Mouse (Mus musculus) embryonic facial prominence, embryonic 12.5 days (tissue): Measurements from ENCODE around the gene Olfr194. TPM values are rescaled to one million over a fixed set of nuclear protein-coding genes. Genes with fewer than 3 reads are reported as not detected.
"Not testable (repeated sequence)": the region's sequence is repeated elsewhere in the genome, so short reads cannot be mapped to it uniquely, and the experiment has no call there.

Source experiments
- ATAC-seq: fragments of 200-750 bp; cut with Nextera tagmentation; 2 replicates; pipeline ENCODE4 v1.8.0; 2017; ENCODE audit not compliant: insufficient number of reproducible peaks, insufficient read depth, low FRiP score, low TSS enrichment
- H3K27ac ChIP-seq: fragments of 300-500 bp; sonication (generic); 2 replicates; pipeline ENCODE4 v1.5.1; 2016; ENCODE audit warnings: mild to moderate bottlenecking
- H3K27me3 ChIP-seq: fragments of 300-500 bp; sonication (generic); 2 replicates; pipeline ENCODE4 v1.6.1; 2016; ENCODE audit warnings: mild to moderate bottlenecking, moderate library complexity
- H3K36me3 ChIP-seq: fragments of 300-500 bp; sonication (generic); 2 replicates; pipeline ENCODE4 v1.6.1; 2016; ENCODE audit warnings: mild to moderate bottlenecking
- H3K4me1 ChIP-seq: fragments of 300-500 bp; sonication (generic); 2 replicates; pipeline ENCODE4 v1.6.1; 2016
- H3K4me2 ChIP-seq: fragments of 300-500 bp; sonication (generic); replicated peaks from 2 replicates; pipeline ENCODE4 v1.6.1; 2016; ENCODE audit warnings: mild to moderate bottlenecking, moderate library complexity
- H3K4me3 ChIP-seq: fragments of 300-500 bp; sonication (generic); 2 replicates; pipeline ENCODE4 v1.5.1; 2016; ENCODE audit warnings: mild to moderate bottlenecking
- H3K9ac ChIP-seq: fragments of 300-500 bp; sonication (generic); 2 replicates; pipeline ENCODE4 v1.6.1; 2016; ENCODE audit warnings: mild to moderate bottlenecking, moderate library complexity
- H3K9me3 ChIP-seq: fragments of 300-500 bp; sonication (generic); 2 replicates; pipeline ENCODE4 v1.6.1; 2016; ENCODE audit warnings: mild to moderate bottlenecking, moderate library complexity
- WGBS: fragments of 180-500 bp; shearing (Covaris S2); methylation state at CpG from one replicate; pipeline ENCODE4 v1.1.7; 2016; 5-methylcytosine and 5-hydroxymethylcytosine counted together
- polyA plus RNA-seq: library from polyadenylated mRNA; unstranded; fragments of >200 nt; fragmentation: Nextera tagmentation; extraction: Ambion mirVana; gene quantifications from 2 replicates; pipeline ENCODE4 v1.2.1, GENCODE M21; 2016

Olfr194 gene
- not detected in 2 replicates for polyA plus RNA-seq

DNA sequence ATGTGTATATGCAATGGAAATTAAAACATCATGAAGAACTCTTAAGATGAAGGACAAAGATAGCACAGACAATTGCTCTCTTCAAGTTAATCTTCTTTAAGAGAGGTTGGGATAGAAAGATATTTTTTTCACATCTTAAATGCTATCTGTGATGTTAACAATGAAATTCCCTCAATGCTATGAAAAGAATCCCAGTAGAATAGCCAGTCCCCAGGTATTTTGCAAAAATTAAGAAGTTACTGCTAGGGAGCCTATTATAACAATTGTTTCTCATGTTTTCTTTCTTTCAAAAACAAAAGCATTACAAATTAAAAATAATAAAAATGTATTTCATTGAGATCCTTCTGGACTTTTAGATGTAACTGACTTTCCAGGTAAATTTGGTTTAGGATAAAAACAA, at the start of gene Olfr194:
Gene Olfr194 (minus strand): TSS at position 101 of the 400 bp plus-strand sequence.
- Histone ChIP-seq H3K4me2 (no peak within 1 kb of the TSS), H3K27me3 (no peaks in the 10 kb centered on the region), H3K9ac (no peak within 1 kb of the TSS), H3K9me3 (no peaks in the 10 kb centered on the region), H3K36me3 (no peaks in the 10 kb centered on the region), H3K4me1 (no peaks in the 10 kb centered on the region), H3K27ac (no peak within 1 kb of the TSS), H3K4me3 (no peak within 1 kb of the TSS)
- ATAC-seq: no peak

GRCm38 (mm10) chr16:59170354-59170753, 49.5 kb upstream of the Olfr194 start, which contains the start of gene Olfr196:
Gene Olfr196 (minus strand): TSS chr16:59170454.
- Histone ChIP-seq H3K27me3 (no peaks in the 10 kb centered on the region), H3K9me3 (no peaks in the 10 kb centered on the region), H3K27ac (no peak within 1 kb of the TSS), H3K36me3 (no peaks in the 10 kb centered on the region), H3K9ac (no peak within 1 kb of the TSS), H3K4me1 (no peaks in the 10 kb centered on the region), H3K4me3 (no peak within 1 kb of the TSS), H3K4me2 (no peak within 1 kb of the TSS)
- WGBS: 78% methylated on average over 3 of the region's 3 CpGs
- ATAC-seq: no peak

DNA sequence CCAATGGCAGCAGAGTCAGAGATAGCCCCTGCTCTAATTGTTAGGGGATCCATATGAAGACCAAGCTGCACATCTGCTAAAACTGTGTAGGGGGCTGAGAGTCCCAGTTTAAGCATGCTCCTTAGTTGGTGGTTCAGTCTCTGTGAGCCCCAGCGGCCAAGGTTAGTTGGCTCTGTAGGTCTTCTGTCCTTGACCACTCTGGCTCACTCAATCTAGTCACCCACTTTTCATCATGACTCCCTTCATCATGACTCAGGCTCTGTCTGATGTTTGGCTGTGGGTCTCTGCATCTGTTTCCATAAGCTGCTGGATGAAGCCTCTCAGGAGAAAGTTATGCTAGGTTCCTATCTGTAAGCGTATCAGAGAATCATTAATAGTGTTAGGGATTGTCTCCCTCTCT, 31.1 kb upstream of the Olfr194 start:
- Histone ChIP-seq H3K27me3 (no peaks in the 10 kb centered on the region), H3K4me2 (no peak overlapping the region), H3K36me3 (no peaks in the 10 kb centered on the region), H3K4me1 (no peaks in the 10 kb centered on the region), H3K27ac (no peak overlapping the region), H3K9ac (no peak overlapping the region), H3K9me3 (no peaks in the 10 kb centered on the region), H3K4me3 (no peak overlapping the region)
- WGBS: 80% methylated on average over 2 of the region's 2 CpGs
- ATAC-seq: no peak

DNA sequence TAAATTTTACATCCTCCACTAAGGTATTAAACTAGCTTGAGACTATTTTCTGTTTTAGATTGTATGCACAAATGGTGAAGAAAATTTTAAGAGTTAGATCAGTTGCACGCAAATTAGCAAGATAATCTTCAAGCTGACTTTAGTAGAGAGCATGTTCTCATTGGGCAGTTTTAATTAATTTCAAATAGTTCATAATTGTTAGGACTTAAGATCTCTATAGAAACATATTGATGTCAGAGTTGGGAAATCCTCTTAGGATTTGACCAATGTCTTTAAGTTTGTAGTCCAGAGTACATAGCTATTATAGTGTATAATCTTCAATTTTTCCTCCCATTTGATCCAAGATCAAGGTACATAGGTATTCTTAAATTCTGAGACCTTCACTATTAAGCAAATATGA, 25.9 kb upstream of the Olfr194 start, which contains the start of gene Olfr195:
Gene Olfr195 (plus strand): TSS at position 301 of the 400 bp plus-strand sequence.
- WGBS: 89% methylated on average over 1 of the region's 1 CpGs

GRCm38 (mm10) chr16:59141105-59141504, 20.2 kb upstream of the Olfr194 start:
- Histone ChIP-seq H3K9ac (no peak overlapping the region), H3K4me3 (no peak overlapping the region), H3K9me3 (no peaks in the 10 kb centered on the region; the same call in 1 of the 2 replicates), H3K4me2 (no peak overlapping the region), H3K36me3 (no peaks in the 10 kb centered on the region), H3K27ac (no peak overlapping the region), H3K4me1 (no peaks in the 10 kb centered on the region), H3K27me3 (no peaks in the 10 kb centered on the region)
- ATAC-seq: no peak

More for the DNA sequence above, 25.9 kb upstream of the Olfr194 start, which contains the start of gene Olfr195:
- ATAC-seq: no peak
- H3K9ac ChIP-seq: no peak within 1 kb of the TSS
- no peak within 1 kb of the TSS for H3K4me3 ChIP-seq
- H3K9me3 ChIP-seq: no peaks in the 10 kb centered on the region; the same call in 1 of the 2 replicates
- H3K4me2 ChIP-seq: no peak within 1 kb of the TSS
- no peaks in the 10 kb centered on the region for H3K36me3 ChIP-seq
- no peaks in the 10 kb centered on the region for H3K27me3 ChIP-seq
- no peak within 1 kb of the TSS for H3K27ac ChIP-seq
- no peaks in the 10 kb centered on the region for H3K4me1 ChIP-seq

- H3K27me3 ChIP-seq: no peaks in the 10 kb centered on the region
- no peaks in the 10 kb centered on the region for H3K4me1 ChIP-seq
- H3K9me3 ChIP-seq: no peaks in the 10 kb centered on the region
- H3K9ac ChIP-seq: no peak overlapping the region
- ATAC-seq: no peak
- no peak overlapping the region for H3K4me3 ChIP-seq
- no peak overlapping the region for H3K27ac ChIP-seq
- no peak overlapping the region for H3K4me2 ChIP-seq
- no peaks in the 10 kb centered on the region for H3K36me3 ChIP-seq
- WGBS: 77% methylated on average over 1 of the region's 1 CpGs
Measured at GRCm38 (mm10) chr16:59130740-59131139, 9.9 kb upstream of the Olfr194 start.

GRCm38 (mm10) chr16:59111781-59112180, 9.1 kb downstream of the Olfr194 start, which contains the start of gene Olfr193:
Gene Olfr193 (minus strand): TSS chr16:59111881.
- no peaks in the 10 kb centered on the region for H3K4me1 ChIP-seq
- no peak within 1 kb of the TSS for H3K9ac ChIP-seq
- no peaks in the 10 kb centered on the region for H3K27me3 ChIP-seq
- H3K27ac ChIP-seq: no peak within 1 kb of the TSS
- H3K4me2 ChIP-seq: no peak within 1 kb of the TSS
- H3K4me3 ChIP-seq: no peak within 1 kb of the TSS
- no peak for ATAC-seq
- WGBS: 88% methylated on average over 1 of the region's 1 CpGs
- no peaks in the 10 kb centered on the region for H3K36me3 ChIP-seq
- H3K9me3 ChIP-seq: no peaks in the 10 kb centered on the region

DNA sequence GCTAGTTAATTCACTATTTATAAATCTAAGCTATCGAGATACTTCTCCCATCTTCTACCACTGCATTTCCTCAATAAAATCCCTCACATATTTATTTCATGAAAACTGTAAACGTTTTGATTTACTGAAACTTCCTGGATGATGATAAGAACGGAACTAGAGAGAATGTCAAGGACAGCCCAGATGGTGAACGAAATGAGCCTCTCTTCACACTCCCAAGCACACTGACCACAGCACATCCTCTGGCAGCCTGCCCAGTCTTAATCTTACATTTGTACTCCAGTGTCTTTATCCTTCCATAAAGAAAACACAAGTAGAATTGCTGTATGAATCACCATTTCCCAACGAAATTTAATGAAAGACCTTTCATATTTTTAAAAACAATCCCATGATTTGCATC, 12.3 kb downstream of the Olfr194 start:
- H3K4me3 ChIP-seq, H3K4me2 ChIP-seq, H3K9ac ChIP-seq, ATAC-seq, H3K9me3 ChIP-seq, H3K4me1 ChIP-seq, H3K27me3 ChIP-seq, H3K36me3 ChIP-seq, H3K27ac ChIP-seq: not testable (repeated sequence)
- WGBS: 79% methylated on average over 5 of the region's 5 CpGs

DNA sequence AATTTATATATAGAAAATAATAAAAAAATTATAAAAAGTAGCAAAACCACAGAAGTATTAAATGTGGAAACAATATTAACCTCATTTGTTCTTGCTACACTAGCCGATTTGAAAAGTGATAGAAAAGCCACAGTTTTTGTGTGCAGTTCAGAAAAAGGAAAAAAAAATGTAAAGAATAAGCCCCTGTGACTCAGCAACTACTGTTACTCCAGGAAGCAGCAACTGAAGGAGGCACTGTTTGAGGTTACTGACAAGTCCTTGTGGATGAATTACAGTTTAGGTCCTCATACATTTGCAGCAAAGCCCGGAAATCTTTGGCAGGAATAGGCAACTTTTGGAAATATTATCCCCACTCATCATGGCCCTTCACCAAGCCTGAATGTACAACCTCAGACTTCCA, 15.6 kb downstream of the Olfr194 start:
- Histone ChIP-seq H3K27ac (no peak overlapping the region), H3K4me1 (no peaks in the 10 kb centered on the region), H3K4me2 (no peak overlapping the region), H3K9ac (no peak overlapping the region), H3K4me3 (no peak overlapping the region), H3K27me3 (no peaks in the 10 kb centered on the region), H3K9me3 (no peaks in the 10 kb centered on the region), H3K36me3 (no peaks in the 10 kb centered on the region)
- no peak for ATAC-seq
- WGBS: 72% methylated on average over 2 of the region's 2 CpGs

- WGBS: 47% methylated on average over 1 of the region's 1 CpGs
Measured at GRCm38 (mm10) chr16:59089722-59090121, 31.1 kb downstream of the Olfr194 start, which contains the start of gene Olfr191. Gene Olfr191 (minus strand): TSS chr16:59089822.

GRCm38 (mm10) chr16:59081113-59081512, 39.8 kb downstream of the Olfr194 start:
- H3K9me3 ChIP-seq, H3K27me3 ChIP-seq, H3K4me3 ChIP-seq, H3K4me1 ChIP-seq, H3K4me2 ChIP-seq, H3K36me3 ChIP-seq, H3K27ac ChIP-seq, H3K9ac ChIP-seq, ATAC-seq: not testable (repeated sequence)
- 85% methylated on average over 2 of the region's 2 CpGs for WGBS

More at GRCm38 (mm10) chr16:59089722-59090121, 31.1 kb downstream of the Olfr194 start, which contains the start of gene Olfr191:
- not testable (repeated sequence) for H3K4me3 ChIP-seq, H3K27ac ChIP-seq, ATAC-seq, H3K36me3 ChIP-seq, H3K4me2 ChIP-seq, H3K9ac ChIP-seq, H3K27me3 ChIP-seq, H3K9me3 ChIP-seq, H3K4me1 ChIP-seq

- ATAC-seq: no peak
- Histone ChIP-seq H3K4me1 (no peaks in the 10 kb centered on the region), H3K27me3 (no peaks in the 10 kb centered on the region), H3K27ac (no peak within 1 kb of the TSS), H3K36me3 (no peaks in the 10 kb centered on the region), H3K4me3 (no peak within 1 kb of the TSS), H3K4me2 (no peak within 1 kb of the TSS), H3K9me3 (no peaks in the 10 kb centered on the region), H3K9ac (no peak within 1 kb of the TSS)
- WGBS: 89% methylated on average over 5 of the region's 5 CpGs
Measured at GRCm38 (mm10) chr16:59077905-59078304, 43.0 kb downstream of the Olfr194 start, which contains the start of gene Olfr190. Gene Olfr190 (minus strand): TSS chr16:59078005.
